Comparison of ENCODE assay signal across 19 mouse cellular contexts in genomic region chr4:131778616-131779275, GRCm38 (mm10). TPM values are rescaled to one million over a fixed set of nuclear protein-coding genes. Genes with fewer than 3 reads are reported as not detected.
"Had no signal": no experiment of that assay in that cellular context is flagged by ENCODE, and none has a peak within 500 bp of the region (broad histone marks: within the 10 kb centered on the region; RNA-seq: fewer than 3 reads in every experiment).

No protein-coding gene starts in this region.

- H3K4me2 ChIP-seq: limb, embryonic 12.5 days; liver, embryonic 13.5 days; lung, embryonic 15.5 days; midbrain, embryonic 12.5 days; stomach, embryonic 15.5 days had no signal

- H3K27ac ChIP-seq: limb, embryonic 12.5 days; liver, embryonic 13.5 days; lung, embryonic 15.5 days; macrophage; midbrain, embryonic 12.5 days; stomach, embryonic 15.5 days had no signal

- H3K4me3 ChIP-seq: limb, embryonic 12.5 days; liver, embryonic 13.5 days; lung, embryonic 15.5 days; megakaryocyte, embryonic 14.5 days; midbrain, embryonic 12.5 days; myocyte; stomach, embryonic 15.5 days had no signal

- ATAC-seq: liver, postnatal 0 days had no signal

- H3K9me3 ChIP-seq: limb, embryonic 12.5 days; liver, embryonic 13.5 days; lung, embryonic 15.5 days; megakaryocyte, embryonic 14.5 days; midbrain, embryonic 12.5 days; stomach, embryonic 15.5 days had no signal

- H3K27me3 ChIP-seq: limb, embryonic 12.5 days; lung, embryonic 15.5 days; midbrain, embryonic 12.5 days; stomach, embryonic 15.5 days had no signal

- H3K4me1 ChIP-seq: liver, embryonic 13.5 days; stomach, embryonic 15.5 days had no signal

- DNase-seq: kidney, postnatal 25 days; layer of hippocampus, postnatal 36 days; liver; liver, embryonic 13.5 days; liver, postnatal 0 days; lung, postnatal 14 days; retina, postnatal 1 day; right cerebral cortex, postnatal 4 days; spleen, adult 18-20 months; thymus, adult 2 months; thymus, postnatal 25 days had no signal

- H3K9ac ChIP-seq: limb, embryonic 12.5 days; liver, embryonic 13.5 days; liver, postnatal 0 days; lung, embryonic 15.5 days; midbrain, embryonic 12.5 days; stomach, embryonic 15.5 days had no signal

- H3K36me3 ChIP-seq: limb, embryonic 12.5 days; liver, embryonic 13.5 days; lung, embryonic 15.5 days; midbrain, embryonic 12.5 days; stomach, embryonic 15.5 days had no signal

RNA-seq across cellular contexts. Expression of gene Ptpru, which starts 59.3 kb away (rescaled TPM):
- total RNA-seq: neutrophil, adult 5-6 weeks had no signal
